Mouse (Mus musculus): ENCODE results near the gene Il17re.

- TF ChIP-seq POLR2A (IDR thresholded peaks at IDR 0.05; ENCODE audit: borderline replicate concordance, low read depth, low read length) (no peak), CTCF (IDR thresholded peaks at IDR 0.05; ENCODE audit: low read depth, low read length) (no peak)
Observed at GRCm38 (mm10) chr6:113442087-113442441, 16.2 kb upstream of the Il17re start.
